Mouse (Mus musculus): ENCODE measurements around the gene Zfp661. TPM values are rescaled to one million over a fixed set of nuclear protein-coding genes. Genes with fewer than 3 reads are reported as not detected.

Zfp661 gene
- polyA plus RNA-seq, 1 experiment from 2014 or later = 11.0 TPM

- Histone ChIP-seq H3K36me3 (ENCODE audit: control insufficient read depth, insufficient read depth) (no peaks in the 10 kb centered on the region), H3K27me3 (replicated peaks; ENCODE audit: control insufficient read depth, insufficient read depth, low read length) (peaks cover 39% of the 10 kb centered on the region), H3K9me3 (ENCODE audit: control insufficient read depth, low read length) (no peaks in the 10 kb centered on the region), H3K4me2 (ENCODE audit: low read length) (no peak overlapping the region), H3K27ac (ENCODE audit: low read length) (no peak overlapping the region), H3K9ac (replicated peaks; ENCODE audit: low read depth, low read length) (no peak overlapping the region), H3K4me3 (replicated peaks; ENCODE audit: low read length) (no peak overlapping the region), H3K4me1 (replicated peaks; ENCODE audit: control insufficient read depth, insufficient read depth, low read length) (no peaks in the 10 kb centered on the region; the same call in 1 of the 2 replicates)
- 27% methylated on average over 4 of the region's 4 CpGs for WGBS
- no peak for ATAC-seq
Measured at GRCm38 (mm10) chr2:127539494-127539893, 47.4 kb downstream of the Zfp661 start.

GRCm38 (mm10) chr2:127537548-127537947, 49.3 kb downstream of the Zfp661 start:
- WGBS = 60% methylated on average over 3 of the region's 3 CpGs
- H3K4me2 ChIP-seq (ENCODE audit: low read length) = no peak overlapping the region
- no peak overlapping the region for H3K27ac ChIP-seq (ENCODE audit: low read length)
- no peak for ATAC-seq
- H3K4me3 ChIP-seq (replicated peaks; ENCODE audit: low read length) = no peak overlapping the region
- no peaks in the 10 kb centered on the region; the same call in 1 of the 2 replicates for H3K4me1 ChIP-seq (replicated peaks; ENCODE audit: control insufficient read depth, insufficient read depth, low read length)
- H3K27me3 ChIP-seq (replicated peaks; ENCODE audit: control insufficient read depth, insufficient read depth, low read length) = peaks cover 33% of the 10 kb centered on the region
- H3K9me3 ChIP-seq (ENCODE audit: control insufficient read depth, low read length) = no peaks in the 10 kb centered on the region
- no peak overlapping the region for H3K9ac ChIP-seq (replicated peaks; ENCODE audit: low read depth, low read length)
- H3K36me3 ChIP-seq (ENCODE audit: control insufficient read depth, insufficient read depth) = no peaks in the 10 kb centered on the region

- Histone ChIP-seq H3K27ac (ENCODE audit: low read length) (no peak overlapping the region), H3K4me2 (ENCODE audit: low read length) (no peak overlapping the region), H3K27me3 (replicated peaks; ENCODE audit: control insufficient read depth, insufficient read depth, low read length) (peaks cover 14% of the 10 kb centered on the region), H3K4me1 (replicated peaks; ENCODE audit: control insufficient read depth, insufficient read depth, low read length) (no peaks in the 10 kb centered on the region), H3K9ac (replicated peaks; ENCODE audit: low read depth, low read length) (no peak overlapping the region), H3K4me3 (replicated peaks; ENCODE audit: low read length) (no peak overlapping the region), H3K9me3 (ENCODE audit: control insufficient read depth, low read length) (no peaks in the 10 kb centered on the region), H3K36me3 (ENCODE audit: control insufficient read depth, insufficient read depth) (no peaks in the 10 kb centered on the region)
- WGBS = 77% methylated on average over 9 of the region's 9 CpGs
- no peak for ATAC-seq
Measured at GRCm38 (mm10) chr2:127535363-127535762, 51.5 kb downstream of the Zfp661 start.

GRCm38 (mm10) chr2:127532379-127532778, 54.5 kb downstream of the Zfp661 start:
- no peaks in the 10 kb centered on the region for H3K36me3 ChIP-seq (ENCODE audit: control insufficient read depth, insufficient read depth)
- H3K4me3 ChIP-seq (replicated peaks; ENCODE audit: low read length) = no peak overlapping the region
- no peak overlapping the region for H3K4me2 ChIP-seq (ENCODE audit: low read length)
- no peaks in the 10 kb centered on the region for H3K4me1 ChIP-seq (replicated peaks; ENCODE audit: control insufficient read depth, insufficient read depth, low read length)
- ATAC-seq = no peak
- H3K9ac ChIP-seq (replicated peaks; ENCODE audit: low read depth, low read length) = no peak overlapping the region
- H3K27ac ChIP-seq (ENCODE audit: low read length) = no peak overlapping the region
- no peaks in the 10 kb centered on the region for H3K9me3 ChIP-seq (ENCODE audit: control insufficient read depth, low read length)
- H3K27me3 ChIP-seq (replicated peaks; ENCODE audit: control insufficient read depth, insufficient read depth, low read length) = 0 out of 2 replicates have a peak, but pooled peaks cover 3% of the 10 kb centered on the region
- 16% methylated on average over 9 of the region's 9 CpGs for WGBS

- no peak for ATAC-seq
- 90% methylated on average over 2 of the region's 2 CpGs for WGBS
- H3K27ac ChIP-seq (ENCODE audit: low read length) = no peak overlapping the region
Measured at GRCm38 (mm10) chr2:127531592-127531991, 55.3 kb downstream of the Zfp661 start.

GRCm38 (mm10) chr2:127530418-127530817, 56.5 kb downstream of the Zfp661 start:
- Histone ChIP-seq H3K9me3 (ENCODE audit: control insufficient read depth, low read length) (no peaks in the 10 kb centered on the region), H3K27me3 (replicated peaks; ENCODE audit: control insufficient read depth, insufficient read depth, low read length) (0 out of 2 replicates have a peak, but pooled peaks cover 3% of the 10 kb centered on the region), H3K4me1 (replicated peaks; ENCODE audit: control insufficient read depth, insufficient read depth, low read length) (no peaks in the 10 kb centered on the region), H3K9ac (replicated peaks; ENCODE audit: low read depth, low read length) (no peak overlapping the region), H3K27ac (ENCODE audit: low read length) (no peak overlapping the region), H3K4me3 (replicated peaks; ENCODE audit: low read length) (no peak overlapping the region), H3K36me3 (ENCODE audit: control insufficient read depth, insufficient read depth) (no peaks in the 10 kb centered on the region), H3K4me2 (ENCODE audit: low read length) (no peak overlapping the region)
- no peak for ATAC-seq
- WGBS = 83% methylated on average over 3 of the region's 3 CpGs

More at GRCm38 (mm10) chr2:127531592-127531991, 55.3 kb downstream of the Zfp661 start:
- no peak overlapping the region for H3K9ac ChIP-seq (replicated peaks; ENCODE audit: low read depth, low read length)
- H3K4me1 ChIP-seq (replicated peaks; ENCODE audit: control insufficient read depth, insufficient read depth, low read length) = no peaks in the 10 kb centered on the region
- no peaks in the 10 kb centered on the region for H3K9me3 ChIP-seq (ENCODE audit: control insufficient read depth, low read length)
- H3K4me2 ChIP-seq (ENCODE audit: low read length) = no peak overlapping the region
- no peak overlapping the region for H3K4me3 ChIP-seq (replicated peaks; ENCODE audit: low read length)
- H3K36me3 ChIP-seq (ENCODE audit: control insufficient read depth, insufficient read depth) = no peaks in the 10 kb centered on the region
- H3K27me3 ChIP-seq (replicated peaks; ENCODE audit: control insufficient read depth, insufficient read depth, low read length) = 0 out of 2 replicates have a peak, but pooled peaks cover 3% of the 10 kb centered on the region

GRCm38 (mm10) chr2:127525004-127525775, 61.7 kb downstream of the Zfp661 start:
- 82% methylated on average over 3 of the region's 3 CpGs for WGBS
- Histone ChIP-seq H3K4me3 (replicated peaks; ENCODE audit: low read length) (no peak overlapping the region), H3K9me3 (ENCODE audit: control insufficient read depth, low read length) (no peaks in the 10 kb centered on the region), H3K4me2 (ENCODE audit: low read length) (no peak overlapping the region), H3K9ac (replicated peaks; ENCODE audit: low read depth, low read length) (no peak overlapping the region), H3K27ac (ENCODE audit: low read length) (no peak overlapping the region), H3K36me3 (ENCODE audit: control insufficient read depth, insufficient read depth) (no peaks in the 10 kb centered on the region), H3K4me1 (replicated peaks; ENCODE audit: control insufficient read depth, insufficient read depth, low read length) (peaks cover 27% of the 10 kb centered on the region), H3K27me3 (replicated peaks; ENCODE audit: control insufficient read depth, insufficient read depth, low read length) (no peaks in the 10 kb centered on the region)
- no peak for ATAC-seq

Other genes starting within 250 kb of the Zfp661 start
- gene Astl, start 248.5 kb downstream of the Zfp661 start, polyA plus RNA-seq (2015; fragmentation: Nextera tagmentation; extraction: Ambion mirVana) = not detected in 2 replicates
- gene Adra2b, start 223.9 kb downstream of the Zfp661 start, polyA plus RNA-seq (2015; fragmentation: Nextera tagmentation; extraction: Ambion mirVana) = 0.62 and 0.68 TPM in 2 replicates
- 0.09 and 0.13 TPM in 2 replicates for gene Gpat2, start 161.9 kb downstream of the Zfp661 start, polyA plus RNA-seq (2015; fragmentation: Nextera tagmentation; extraction: Ambion mirVana)
- 26.1 and 26.8 TPM in 2 replicates for gene Fahd2a, start 142.5 kb downstream of the Zfp661 start, polyA plus RNA-seq (2015; fragmentation: Nextera tagmentation; extraction: Ambion mirVana)
- gene Kcnip3, start 65.0 kb downstream of the Zfp661 start, polyA plus RNA-seq (2015; fragmentation: Nextera tagmentation; extraction: Ambion mirVana) = 9.7 and 9.9 TPM in 2 replicates
- gene Prom2, start 45.6 kb downstream of the Zfp661 start, polyA plus RNA-seq (2015; fragmentation: Nextera tagmentation; extraction: Ambion mirVana) = 0.05 TPM in 1 of 2 replicates, not detected in the other
- gene Mrps5, start 128 bp upstream of the Zfp661 start, polyA plus RNA-seq (2015; fragmentation: Nextera tagmentation; extraction: Ambion mirVana) = 173 and 184 TPM in 2 replicates
- 0.72 and 1.8 TPM in 2 replicates for gene Mal, start 69.6 kb upstream of the Zfp661 start, polyA plus RNA-seq (2015; fragmentation: Nextera tagmentation; extraction: Ambion mirVana)
- 0.91 TPM in 2 replicates for gene Mall, start 142.8 kb upstream of the Zfp661 start, polyA plus RNA-seq (2015; fragmentation: Nextera tagmentation; extraction: Ambion mirVana)
- gene Nphp1, start 201.8 kb upstream of the Zfp661 start, polyA plus RNA-seq (2015; fragmentation: Nextera tagmentation; extraction: Ambion mirVana) = 17.6 and 17.9 TPM in 2 replicates
- 29.5 and 30.1 TPM in 2 replicates for gene Mtln, start 205.4 kb upstream of the Zfp661 start, polyA plus RNA-seq (2015; fragmentation: Nextera tagmentation; extraction: Ambion mirVana)
- gene Bub1, start 244.8 kb upstream of the Zfp661 start, polyA plus RNA-seq (2015; fragmentation: Nextera tagmentation; extraction: Ambion mirVana) = 21.9 and 24.6 TPM in 2 replicates